Mouse (Mus musculus) erythroid progenitor cell, adult 5-6 weeks (primary cell): ENCODE data around the gene Gbx1. TPM values are rescaled to one million over a fixed set of nuclear protein-coding genes. Genes with fewer than 3 reads are reported as not detected.

Experiments
- ATAC-seq: replicated peaks from 2 replicates; pipeline ENCODE4 v1.8.0; 2016; ENCODE audit warnings: moderate number of reproducible peaks, mild to moderate bottlenecking, moderate TSS enrichment, inconsistent platforms; ENCODE audit not compliant: poor library complexity, low FRiP score, severe bottlenecking
- total RNA-seq, 2 experiments: library from RNA; stranded (forward) in 1 of 2; stranded (reverse) in 1 of 2; fragments of 150-400 nt in 1 of 2; fragments of 186-747, 209-891 nt in 1 of 2; gene quantifications; 2 replicates each; pipeline versions ENCODE4 v1.2.3 to v1.2.4; 2015 to 2017; ENCODE audit warnings: low replicate concordance in 2 of 2

The Gbx1 gene
- total RNA-seq, 2 experiments from 2014 or later, result not detected

GRCm38 (mm10) chr5:24526190-24526888, 663 bp downstream of the Gbx1 start:
- ATAC-seq, result no peak

DNA sequence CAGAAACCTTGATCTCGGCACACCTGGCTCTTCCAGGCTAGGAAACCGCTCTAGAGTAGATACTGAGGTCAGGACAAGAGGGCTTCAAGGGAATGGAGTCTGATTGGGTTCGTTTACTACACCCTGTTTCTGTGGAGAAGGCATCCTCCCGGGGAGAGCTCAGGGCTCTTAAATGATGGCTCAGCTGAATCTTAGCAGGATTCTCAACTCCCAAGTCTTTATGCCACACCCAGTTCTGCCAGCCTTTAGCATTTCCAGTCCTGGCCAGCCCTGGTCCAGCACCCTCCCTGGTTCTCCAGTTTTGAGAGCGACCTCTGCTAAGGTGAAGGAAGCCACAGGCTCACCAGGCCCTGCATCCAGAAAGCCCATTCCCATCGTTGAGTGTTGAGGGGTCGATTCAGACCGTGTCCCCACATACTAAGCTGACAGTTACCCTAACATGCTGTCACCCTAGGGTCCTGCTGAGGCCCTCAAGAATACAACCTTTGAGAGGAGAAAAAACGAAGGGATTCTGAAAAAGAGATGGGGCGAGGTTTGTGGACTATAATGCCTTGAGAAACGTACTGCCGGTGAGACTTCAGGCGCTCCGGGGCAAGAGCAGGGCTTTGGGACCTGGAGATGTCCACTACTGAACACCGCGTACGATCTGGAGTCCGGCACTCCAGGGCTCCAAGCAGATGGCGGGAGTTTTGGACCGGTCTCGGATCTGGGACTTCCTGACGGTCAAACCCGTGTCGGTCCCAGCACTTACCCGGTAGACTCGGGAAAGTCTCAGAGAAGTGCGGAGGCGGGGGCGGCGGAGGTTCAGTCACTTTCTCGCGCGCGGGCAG, 1.4 kb downstream of the Gbx1 start:
- no peak for ATAC-seq

GRCm38 (mm10) chr5:24524522-24524921, 2.5 kb downstream of the Gbx1 start:
- no peak for ATAC-seq

GRCm38 (mm10) chr5:24523806-24524205, 3.2 kb downstream of the Gbx1 start:
- ATAC-seq, result no peak

DNA sequence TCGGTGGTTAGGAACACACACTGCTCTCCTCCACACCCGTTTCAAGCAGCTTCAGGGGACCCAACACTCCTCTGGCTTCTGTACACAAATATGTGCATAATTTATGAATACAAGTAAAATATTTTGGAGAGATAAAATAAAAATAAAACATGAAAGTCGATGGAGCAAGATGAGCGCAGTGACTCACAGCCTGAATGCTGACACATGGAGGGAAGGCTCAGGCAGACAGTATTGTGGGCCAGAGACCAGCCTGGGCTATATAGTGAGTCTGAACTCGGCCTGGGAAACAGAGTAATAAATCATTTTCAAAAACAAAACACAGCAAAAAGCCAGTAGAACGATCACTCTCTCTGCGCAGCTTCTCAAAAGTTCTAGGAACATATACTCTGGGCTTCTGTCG, 5.6 kb downstream of the Gbx1 start:
- no peak for ATAC-seq

DNA sequence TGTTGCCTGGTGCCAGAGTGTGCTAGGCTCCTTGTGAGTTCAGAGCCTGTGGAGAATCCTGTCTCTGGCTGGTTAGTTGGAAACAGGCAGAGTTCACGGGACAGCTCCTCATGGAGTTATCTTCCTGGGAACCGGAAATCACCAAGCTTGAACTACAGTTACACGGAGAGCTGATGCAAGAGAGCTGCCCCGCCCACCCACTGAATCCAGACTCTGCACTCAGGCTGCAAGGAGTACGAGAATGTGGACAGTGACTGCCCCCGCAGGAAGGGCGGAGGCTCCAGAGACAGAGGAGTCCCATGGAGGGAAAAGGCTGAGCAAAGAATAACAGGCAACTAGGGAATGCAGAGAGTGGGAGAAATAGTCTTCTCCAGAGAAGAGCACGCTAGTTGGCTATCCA, 14.7 kb downstream of the Gbx1 start:
- ATAC-seq, result no peak

DNA sequence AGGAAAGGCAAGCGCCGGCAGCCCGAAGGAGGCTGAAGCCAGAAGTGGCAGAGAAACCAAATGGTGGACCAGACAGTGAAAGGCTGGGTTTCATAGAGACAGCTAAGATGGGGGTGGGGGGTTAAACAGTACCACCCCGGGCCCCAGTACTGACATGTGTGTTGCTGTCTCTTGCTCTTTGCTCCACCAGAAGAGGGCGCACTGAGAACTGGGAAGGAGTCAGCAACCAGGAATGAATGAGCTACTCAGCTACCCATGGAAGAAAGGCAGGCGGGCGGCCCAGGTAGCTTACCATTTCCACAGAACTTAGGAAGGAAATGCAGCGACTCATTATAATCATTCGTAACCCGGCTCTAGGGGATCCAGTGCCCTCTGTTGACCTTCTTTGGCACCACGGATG, 16.4 kb downstream of the Gbx1 start:
- no peak for ATAC-seq

- ATAC-seq, result no peak
These were observed 18.6 kb downstream of the Gbx1 start for GRCm38 (mm10) chr5:24508406-24508805.

DNA sequence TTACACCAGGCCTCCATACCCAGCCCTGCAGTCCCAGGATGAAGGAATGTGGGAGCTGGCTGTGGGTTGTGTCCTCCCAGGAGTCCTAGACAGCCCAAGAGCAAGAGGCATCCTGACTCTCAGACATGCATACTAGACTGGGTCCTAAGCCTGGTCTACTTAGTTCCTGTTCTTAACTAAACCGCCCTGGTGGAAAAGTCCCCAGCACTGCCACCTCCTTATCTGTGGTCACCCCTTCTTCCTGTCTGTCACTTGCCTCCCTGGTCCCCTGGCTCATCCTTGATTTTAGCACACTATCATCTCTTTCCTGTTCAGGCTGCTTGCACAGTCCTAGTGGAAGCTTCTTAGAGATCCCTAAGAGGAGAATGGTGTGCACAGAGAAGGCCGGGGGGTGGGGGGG, 21.5 kb downstream of the Gbx1 start:
- no peak for ATAC-seq

DNA sequence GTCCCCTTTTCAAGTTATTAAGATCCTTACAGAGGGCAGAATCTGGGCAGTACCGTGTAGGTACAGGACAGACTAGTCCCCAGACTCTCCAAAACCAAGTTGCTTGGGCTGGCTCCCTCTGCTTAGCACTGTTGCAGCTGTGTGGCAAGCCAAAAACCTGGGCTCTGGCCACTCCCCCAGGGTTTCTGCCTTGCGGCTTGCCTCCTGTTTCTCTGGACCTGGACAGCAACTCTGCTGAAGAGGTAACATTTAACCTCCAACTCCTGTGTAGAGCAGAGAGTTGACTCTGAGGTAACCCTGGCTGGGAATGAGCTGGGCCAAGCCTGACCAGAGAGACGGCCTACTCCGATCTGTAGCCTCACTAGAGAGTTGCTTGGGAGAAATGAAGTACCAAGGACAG, 24.2 kb downstream of the Gbx1 start:
- ATAC-seq, result no peak

DNA sequence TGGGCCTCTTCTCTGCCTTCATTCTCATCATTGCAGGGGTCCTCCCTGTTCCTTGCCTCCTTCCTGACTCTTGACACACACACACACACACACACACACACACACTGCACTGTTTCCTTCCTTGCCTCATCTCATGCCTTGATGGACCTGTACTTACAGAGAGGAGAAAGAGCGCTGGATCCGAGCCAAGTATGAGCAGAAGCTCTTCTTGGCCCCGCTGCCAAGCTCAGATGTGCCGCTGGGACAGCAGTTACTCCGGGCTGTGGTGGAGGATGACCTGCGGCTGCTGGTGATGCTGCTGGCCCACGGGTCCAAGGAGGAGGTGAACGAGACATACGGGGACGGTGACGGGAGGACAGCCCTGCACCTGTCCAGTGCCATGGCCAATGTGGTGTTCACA, 26.2 kb downstream of the Gbx1 start:
- no peak for ATAC-seq

GRCm38 (mm10) chr5:24499113-24499512, 27.9 kb downstream of the Gbx1 start:
- no peak for ATAC-seq

GRCm38 (mm10) chr5:24497526-24497925, 29.5 kb downstream of the Gbx1 start:
- ATAC-seq, result no peak

GRCm38 (mm10) chr5:24496756-24497155, 30.2 kb downstream of the Gbx1 start:
- ATAC-seq, result no peak

GRCm38 (mm10) chr5:24495019-24495418, 32.0 kb downstream of the Gbx1 start:
- no peak for ATAC-seq

DNA sequence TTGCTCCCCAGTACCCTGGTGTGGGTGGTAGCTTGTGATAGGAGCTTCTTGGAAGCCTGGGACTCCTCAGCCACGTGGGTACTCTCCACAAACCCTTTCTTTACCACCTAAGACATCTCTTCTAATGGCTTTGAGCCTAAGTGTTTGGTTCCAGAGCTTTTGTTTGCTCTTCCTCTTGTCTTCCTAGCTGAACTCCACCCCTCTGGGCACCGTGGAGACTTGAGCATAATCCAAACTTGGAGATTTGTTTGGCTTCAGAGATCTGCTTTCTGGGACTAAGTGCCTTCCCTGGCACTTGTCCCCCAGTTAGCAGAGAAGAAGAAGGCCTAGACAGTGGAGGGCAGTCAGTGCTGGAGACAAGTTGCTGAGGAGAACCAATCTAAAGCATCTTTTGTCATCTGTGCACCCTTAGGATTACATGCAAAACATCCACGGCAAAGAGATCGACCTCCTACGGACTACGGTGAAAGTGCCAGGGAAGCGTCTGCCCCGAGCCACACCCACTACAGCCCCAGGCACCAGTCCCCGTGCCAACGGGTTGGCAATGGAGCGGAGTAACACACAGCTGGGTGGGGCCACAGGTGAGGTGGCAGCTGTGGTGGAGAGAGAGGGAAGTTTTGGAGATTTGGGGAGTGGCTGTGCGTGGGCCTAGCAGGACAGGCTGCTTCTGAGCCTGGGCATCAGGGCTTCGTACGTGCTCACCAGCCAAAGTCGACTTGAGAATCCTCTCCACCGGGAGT, 34.3 kb downstream of the Gbx1 start:
- no peak for ATAC-seq

DNA sequence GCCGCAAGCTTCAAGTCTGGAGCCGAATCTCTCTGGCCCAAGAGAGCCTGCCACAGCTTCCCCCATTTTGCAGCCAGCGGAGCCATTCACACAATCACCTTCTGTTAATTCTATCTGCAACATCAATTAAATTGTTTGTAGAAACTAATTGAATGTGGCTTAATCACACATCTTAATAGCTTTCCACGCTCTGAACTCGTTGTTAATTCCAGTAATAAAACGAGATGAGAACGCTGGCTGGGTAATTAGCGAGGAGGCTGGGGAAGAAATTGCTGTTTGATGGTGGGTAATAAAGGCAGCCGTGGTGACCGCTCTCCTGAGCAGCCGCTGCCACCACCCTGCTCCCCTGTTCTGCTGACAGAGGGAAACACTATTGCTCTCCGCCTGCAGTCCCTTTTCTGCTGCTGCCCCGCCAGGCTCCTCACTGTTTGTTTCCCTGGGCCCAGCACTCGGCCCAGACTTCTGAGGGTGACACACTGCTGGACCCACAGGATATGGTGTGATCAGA, 36.5 kb downstream of the Gbx1 start:
- no peak for ATAC-seq

GRCm38 (mm10) chr5:24486738-24487137, 40.3 kb downstream of the Gbx1 start:
- ATAC-seq, result no peak

DNA sequence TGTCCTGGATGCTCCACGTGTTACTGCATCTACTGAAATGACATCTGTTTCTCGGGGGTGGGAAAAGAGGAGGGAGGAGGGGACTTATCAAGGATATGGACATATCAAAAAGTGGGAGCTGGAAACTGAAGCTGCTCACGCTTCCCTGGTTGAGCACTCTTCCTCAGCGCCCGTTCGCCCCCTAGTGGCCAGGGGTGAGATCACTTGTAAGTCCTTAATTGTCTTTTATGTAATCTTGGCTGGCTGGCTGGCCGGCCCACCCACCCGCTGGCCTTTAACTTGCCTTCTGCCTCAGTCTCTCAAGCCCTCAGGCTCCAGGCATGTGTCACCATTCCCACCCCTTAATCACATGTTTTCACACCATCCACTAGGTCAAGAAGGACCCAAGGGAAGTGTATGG, 40.9 kb downstream of the Gbx1 start:
- peak; percentile 64; the same call in 1 of the 2 replicates for ATAC-seq

GRCm38 (mm10) chr5:24484963-24485362, 42.0 kb downstream of the Gbx1 start:
- ATAC-seq, result no peak
